Mouse (Mus musculus): ENCODE results near the gene Thap3.

Gene Thap3

DNA sequence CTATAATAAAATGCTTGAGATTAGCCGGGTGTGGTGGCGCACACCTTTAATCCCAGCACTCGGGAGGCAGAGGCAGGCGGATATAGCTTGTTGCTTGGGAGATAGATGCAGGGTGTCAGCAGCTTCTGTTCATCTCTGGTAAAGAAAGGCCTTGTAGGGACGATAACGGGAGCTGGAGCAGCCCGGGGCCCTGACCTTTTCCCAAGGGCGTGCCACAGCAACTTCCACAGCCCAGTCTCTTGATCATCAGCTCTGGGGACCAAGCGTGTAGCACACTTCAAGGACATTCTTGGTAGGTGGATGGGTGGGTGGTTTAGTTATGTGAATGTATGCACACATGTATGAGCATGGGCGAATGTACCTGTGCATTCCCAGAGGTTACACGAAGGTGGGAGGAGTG, 42.6 kb downstream of the Thap3 start:
- no peaks in the 10 kb centered on the region for H3K27me3 ChIP-seq (ENCODE audit: control insufficient read depth, insufficient read depth, low read length, poor library complexity, severe bottlenecking)
- DNase-seq (ENCODE audit: low read depth, low spot score) = no peak
- H3K36me3 ChIP-seq (ENCODE audit: control insufficient read depth, insufficient read depth, low read length, poor library complexity, severe bottlenecking) = peaks cover 3% of the 10 kb centered on the region; the same call in 1 of the 2 replicates

DNA sequence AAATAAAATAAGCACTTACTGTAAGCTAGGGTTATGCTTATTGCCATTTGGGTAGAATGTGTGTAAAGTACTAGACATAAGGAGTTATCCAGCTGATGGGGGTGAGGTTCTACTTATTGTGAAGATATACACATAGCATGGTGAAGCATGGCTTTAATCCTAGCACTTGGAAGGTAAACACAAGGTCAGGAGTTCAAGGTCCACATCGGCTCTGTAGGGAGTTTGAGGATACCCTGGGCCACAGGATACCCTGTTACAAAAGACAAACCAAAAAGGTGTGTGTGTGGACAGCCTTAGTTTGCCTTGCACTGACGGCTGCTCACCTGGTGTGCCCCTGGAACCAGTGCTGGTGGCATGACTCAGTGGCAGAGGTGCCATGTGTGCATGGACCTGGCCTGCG, 50.7 kb downstream of the Thap3 start:
- no peak for DNase-seq (ENCODE audit: low read depth, low spot score)
- H3K36me3 ChIP-seq (ENCODE audit: control insufficient read depth, insufficient read depth, low read length, poor library complexity, severe bottlenecking) = no peaks in the 10 kb centered on the region
- H3K27me3 ChIP-seq (ENCODE audit: control insufficient read depth, insufficient read depth, low read length, poor library complexity, severe bottlenecking) = no peaks in the 10 kb centered on the region

DNA sequence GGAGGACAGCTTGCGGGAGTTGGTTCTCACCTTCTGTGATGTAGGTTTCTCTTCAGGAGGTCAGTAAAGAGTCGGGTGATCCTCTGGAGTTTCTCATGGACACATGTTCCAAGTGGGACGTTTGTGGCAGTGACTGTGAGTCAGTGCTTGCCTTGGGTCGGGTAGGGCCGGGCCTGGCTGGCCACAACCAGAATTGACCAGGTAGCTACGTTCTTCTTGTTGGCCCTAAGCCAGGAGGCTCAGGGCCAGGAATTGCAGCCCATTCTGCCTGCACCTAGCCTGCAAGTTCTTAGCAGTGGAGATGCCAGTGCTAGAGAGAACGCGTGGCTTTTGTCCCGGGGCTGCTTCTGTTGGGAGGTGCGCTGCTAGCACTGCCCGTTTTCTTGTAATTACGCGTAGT, 51.4 kb downstream of the Thap3 start:
- H3K36me3 ChIP-seq (ENCODE audit: control insufficient read depth, insufficient read depth, low read length, poor library complexity, severe bottlenecking) = no peaks in the 10 kb centered on the region
- DNase-seq (ENCODE audit: low read depth, low spot score) = no peak
- H3K27me3 ChIP-seq (ENCODE audit: control insufficient read depth, insufficient read depth, low read length, poor library complexity, severe bottlenecking) = no peaks in the 10 kb centered on the region

DNA sequence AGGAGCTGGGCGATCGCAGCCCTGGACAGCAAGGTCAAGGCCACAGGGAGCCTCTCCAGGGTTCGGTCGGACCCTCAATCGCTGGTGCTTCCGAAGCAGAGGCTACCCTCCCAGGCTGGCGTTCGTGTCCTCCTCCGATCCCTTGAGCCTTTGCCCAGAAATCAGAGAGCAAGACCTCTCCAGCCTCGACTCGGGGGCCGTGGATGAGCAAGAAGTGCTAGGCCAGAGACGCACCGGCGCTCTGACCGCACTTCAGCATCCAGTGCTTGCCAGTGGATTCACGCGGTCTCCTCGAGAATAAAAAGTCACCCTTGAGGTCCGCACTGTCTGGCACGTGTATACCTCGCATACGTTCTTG, 54.6 kb downstream of the Thap3 start:
- Histone ChIP-seq H3K36me3 (ENCODE audit: control insufficient read depth, insufficient read depth, low read length, poor library complexity, severe bottlenecking) (no peaks in the 10 kb centered on the region), H3K27me3 (ENCODE audit: control insufficient read depth, insufficient read depth, low read length, poor library complexity, severe bottlenecking) (no peaks in the 10 kb centered on the region)
- DNase-seq (ENCODE audit: low read depth, low spot score) = peak; percentile 11

DNA sequence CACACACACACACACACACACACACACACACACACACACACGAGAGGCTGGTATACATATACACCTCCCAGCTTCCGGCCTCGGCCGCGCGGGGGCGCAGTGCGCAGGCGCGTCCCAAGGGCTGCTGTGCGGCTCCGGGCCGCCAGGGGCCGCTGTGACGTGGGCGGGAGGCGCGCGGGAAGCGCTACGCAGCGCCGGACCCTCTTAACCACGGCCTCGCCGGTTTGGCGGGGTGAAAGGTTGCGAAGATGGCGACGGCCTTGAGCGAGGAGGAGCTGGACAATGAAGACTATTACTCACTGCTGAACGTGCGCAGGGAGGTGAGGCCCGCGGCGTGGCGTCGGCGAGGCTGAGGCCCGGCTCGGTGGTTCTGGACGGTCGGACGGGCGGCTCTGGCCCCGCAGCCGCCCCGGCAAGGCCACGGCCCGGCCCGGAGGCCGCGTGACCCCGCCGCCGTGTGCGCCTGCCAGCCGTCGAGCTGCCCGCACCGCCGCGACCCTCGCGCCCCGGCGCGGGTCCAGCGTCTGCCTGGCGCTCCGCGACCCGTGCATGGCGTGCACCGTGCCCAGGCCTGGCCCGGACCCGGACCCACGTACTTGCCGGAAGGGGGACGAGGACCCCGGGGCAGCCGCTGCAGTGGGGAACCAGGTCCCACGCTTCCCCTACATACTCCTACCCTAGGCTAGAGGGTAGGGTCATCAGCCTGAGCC, 55.1 kb downstream of the Thap3 start, which contains the start of gene Dnajc11:
TSS of gene Dnajc11 (plus strand) at position 187 of the 710 bp plus-strand sequence.
- DNase-seq (ENCODE audit: low read depth, low spot score) = peak; percentile 94
- Histone ChIP-seq H3K27me3 (ENCODE audit: control insufficient read depth, insufficient read depth, low read length, poor library complexity, severe bottlenecking) (no peaks in the 10 kb centered on the region; the same call in 1 of the 2 replicates), H3K36me3 (ENCODE audit: control insufficient read depth, insufficient read depth, low read length, poor library complexity, severe bottlenecking) (no peaks in the 10 kb centered on the region)
